Mouse (Mus musculus): ENCODE data around the gene Pcmt1. TPM values are rescaled to one million over a fixed set of nuclear protein-coding genes. Genes with fewer than 3 reads are reported as not detected.

Gene Pcmt1
- total RNA-seq, 2 experiments from 2014 or later = 92.9 to 105 TPM

DNA sequence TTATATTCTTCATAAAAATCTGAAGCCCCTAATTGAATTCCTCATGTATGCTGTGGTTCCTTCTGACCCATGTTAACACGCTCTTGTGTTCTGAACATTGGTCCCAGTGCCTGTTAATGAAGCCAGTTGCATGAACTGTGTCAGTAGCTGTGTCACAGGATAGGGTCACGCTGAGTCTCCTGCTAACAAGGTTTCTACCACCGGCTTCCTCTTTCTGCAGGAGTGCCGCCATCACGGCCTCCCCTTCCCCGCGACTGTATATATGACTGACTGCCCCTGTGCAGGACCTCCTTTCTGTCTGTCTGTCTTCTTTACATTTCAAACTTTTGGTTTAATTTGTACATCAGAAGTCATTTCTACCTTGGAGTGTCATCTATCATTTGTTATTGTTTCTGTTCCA is 82.8 kb downstream of the Pcmt1 start:
- DNase-seq (ENCODE audit: low spot score) = no peak
- intact Hi-C loops (cut with DNase I) = no loop called here

DNA sequence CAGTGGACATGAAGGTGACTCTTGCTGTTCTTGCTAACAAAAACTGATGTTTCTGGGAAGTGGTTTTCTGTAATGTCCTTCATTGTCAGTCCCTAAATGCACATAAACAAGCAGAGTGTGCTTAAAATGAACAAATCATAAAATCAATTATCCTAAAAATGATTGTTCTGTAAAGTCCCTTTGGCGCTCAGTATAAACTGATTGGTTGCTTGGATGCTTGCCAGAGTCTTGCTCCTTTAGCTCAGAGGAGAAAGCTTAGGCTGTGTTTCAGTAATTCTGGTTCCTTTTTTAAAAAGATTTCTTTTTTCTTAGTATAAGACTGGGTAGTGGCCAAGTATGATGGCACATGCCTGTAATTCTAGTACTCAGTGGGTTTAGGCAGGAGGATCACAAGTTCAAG is 84.7 kb downstream of the Pcmt1 start:
- intact Hi-C loops (cut with DNase I) = no loop called here
- no peak for DNase-seq (ENCODE audit: low spot score)

DNA sequence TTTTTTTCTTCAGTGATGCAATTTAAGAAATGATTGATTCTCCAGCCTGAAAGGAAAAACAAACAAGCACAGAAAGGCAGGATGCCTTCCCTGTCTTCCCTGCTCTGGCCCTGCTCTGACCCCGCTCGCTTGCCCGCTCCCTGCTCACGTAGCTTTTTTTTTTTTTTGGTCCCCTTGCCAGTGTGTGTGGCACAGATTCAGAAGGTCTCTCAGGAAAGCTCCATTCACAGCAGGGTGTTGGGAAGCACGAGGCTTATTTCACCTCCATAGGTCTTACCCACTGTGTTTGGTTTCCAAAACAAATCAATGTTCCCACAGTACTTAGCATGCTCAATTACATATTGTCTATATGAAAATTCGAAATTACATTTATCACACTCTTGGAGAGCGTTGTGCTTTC is 86.1 kb downstream of the Pcmt1 start:
- no peak for DNase-seq (ENCODE audit: low spot score)
- intact Hi-C loops (cut with DNase I) = no loop called here

DNA sequence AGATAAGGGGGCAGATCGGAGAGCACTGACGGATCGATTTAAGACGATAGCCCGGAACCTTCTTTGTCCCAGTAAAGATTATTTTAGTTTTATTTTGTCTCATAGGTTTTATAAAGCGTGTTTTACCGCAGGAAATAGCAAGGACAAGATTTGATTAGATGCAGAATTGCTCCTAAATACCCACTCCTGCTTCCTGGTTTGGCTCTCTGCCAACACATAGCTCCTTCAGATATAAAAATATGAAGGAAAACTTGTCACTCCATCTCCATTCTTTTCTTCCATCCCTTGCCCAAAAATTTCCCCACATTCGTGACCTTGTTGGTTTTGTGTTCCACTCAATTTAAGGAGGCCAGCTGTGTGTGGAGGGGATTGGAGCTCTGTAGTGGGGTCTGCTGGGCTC is 90.1 kb downstream of the Pcmt1 start:
- no peak for DNase-seq (ENCODE audit: low spot score)
- intact Hi-C loops (cut with DNase I) = no loop called here

DNA sequence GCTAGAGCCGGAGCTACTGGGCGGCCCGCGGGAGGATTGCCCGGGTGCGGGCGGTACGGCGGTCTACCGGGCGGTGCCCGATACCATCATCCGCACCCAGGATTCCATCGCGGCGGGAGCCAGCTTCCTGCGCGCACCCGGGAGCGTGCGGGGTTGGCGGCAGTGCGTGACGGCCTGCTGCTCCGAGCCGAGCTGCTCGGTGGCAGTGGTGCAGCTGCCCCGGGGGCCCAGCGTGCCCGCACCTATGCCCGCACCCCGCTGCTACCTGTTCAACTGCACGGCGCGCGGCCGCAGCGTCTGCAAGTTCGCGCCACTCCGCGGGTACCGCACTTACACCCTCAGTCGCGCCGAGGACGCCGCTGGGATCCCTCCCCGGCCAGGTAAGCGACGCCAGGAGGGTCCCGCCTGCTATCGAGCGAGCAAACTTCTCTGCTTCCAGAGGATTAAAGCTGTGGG is 90.7 kb downstream of the Pcmt1 start:
- DNase-seq (ENCODE audit: low spot score) = no peak
- intact Hi-C loops (cut with DNase I) = no loop called here

DNA sequence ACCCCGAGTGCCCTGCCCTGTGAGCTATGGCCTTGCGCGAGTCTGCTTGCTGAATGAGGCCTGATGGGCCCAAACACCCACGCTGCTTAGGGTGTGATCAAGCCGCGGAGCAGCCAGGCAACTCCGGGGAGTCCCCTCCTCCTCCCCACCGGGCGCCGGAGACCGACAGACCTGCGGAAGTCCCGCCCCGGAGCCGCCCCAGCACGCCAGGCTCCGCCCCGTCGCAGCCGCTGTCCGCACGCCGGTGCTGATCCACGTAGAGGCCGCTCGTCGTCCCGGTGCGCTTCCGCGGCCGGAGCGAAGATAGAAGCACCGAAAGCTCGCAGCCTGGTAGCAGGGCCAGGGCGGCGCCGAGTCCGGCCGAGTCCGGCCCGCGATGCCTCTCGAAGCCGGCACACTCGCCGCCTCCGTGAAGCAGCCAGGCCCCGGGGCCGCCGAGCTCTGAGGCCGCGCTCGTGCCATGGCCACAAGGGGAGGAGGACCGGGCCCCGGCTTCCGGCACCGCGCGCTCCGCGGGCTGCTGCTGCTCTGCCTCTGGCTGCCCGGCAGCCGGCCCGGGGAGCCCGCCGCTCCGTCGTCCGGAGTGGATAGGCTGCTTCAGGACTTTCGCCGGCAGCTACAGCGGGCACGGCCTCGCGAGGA is 91.2 kb downstream of the Pcmt1 start, which contains the start of gene Lrp11:
Gene Lrp11, plus strand, starts transcription at position 209 of the 642 bp plus-strand sequence.
- intact Hi-C loops (cut with DNase I) = no loop called here
- DNase-seq (ENCODE audit: low spot score) = peak; percentile 74

DNA sequence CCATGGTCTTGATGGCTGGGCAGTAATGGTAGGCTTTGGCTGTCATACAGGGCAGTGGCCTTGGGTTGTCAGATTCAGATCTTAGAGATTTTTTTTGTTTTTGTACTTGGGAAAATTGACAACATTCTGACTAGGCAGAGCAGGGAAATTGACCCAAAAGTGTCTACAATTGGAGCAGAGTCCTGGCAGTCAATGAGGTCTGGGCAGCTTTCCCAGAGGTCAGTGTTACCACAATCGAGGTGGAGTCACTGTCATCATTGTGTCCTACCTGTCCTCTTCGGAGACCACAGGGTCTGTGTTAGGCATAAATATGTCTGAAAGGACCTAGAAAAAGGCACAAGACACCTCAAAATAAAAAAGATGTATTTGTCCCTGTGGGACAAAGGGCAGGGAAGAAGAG is 94.2 kb downstream of the Pcmt1 start:
- intact Hi-C loops (cut with DNase I) = no loop called here
- DNase-seq (ENCODE audit: low spot score) = no peak

DNA sequence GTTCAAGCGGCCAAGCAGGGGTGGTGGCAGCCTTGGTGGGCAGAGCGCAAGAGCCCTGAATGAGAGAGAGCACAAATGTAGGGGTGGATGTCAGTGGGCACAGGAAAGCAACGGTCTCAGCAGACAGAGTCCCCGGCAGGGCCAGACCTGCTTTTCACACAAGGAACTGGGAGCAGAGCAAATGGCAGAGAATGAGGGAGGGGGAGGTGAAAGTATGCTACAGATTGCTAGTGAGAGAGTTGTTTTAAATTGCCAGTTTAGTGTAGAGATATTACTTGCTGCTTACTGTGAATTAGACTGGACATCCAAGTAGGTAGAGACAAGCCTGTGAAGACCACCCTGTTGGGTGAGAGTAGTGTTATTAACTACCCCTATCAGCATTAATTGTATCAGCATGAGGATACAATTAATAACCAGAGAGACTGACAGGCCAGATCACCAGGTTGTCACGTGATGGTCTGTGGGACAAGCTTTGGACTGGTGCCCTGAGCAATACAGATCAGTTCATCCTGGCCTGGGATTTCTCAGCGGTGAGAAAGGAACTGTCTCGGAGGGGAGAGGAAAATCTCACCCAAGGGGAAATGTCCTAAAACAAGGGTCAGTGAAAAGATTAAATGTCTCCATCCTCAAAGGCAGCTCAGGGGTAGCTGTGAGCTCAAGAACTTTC is 97.9 kb downstream of the Pcmt1 start:
- intact Hi-C loops (cut with DNase I) = no loop called here
- no peak for DNase-seq (ENCODE audit: low spot score)

DNA sequence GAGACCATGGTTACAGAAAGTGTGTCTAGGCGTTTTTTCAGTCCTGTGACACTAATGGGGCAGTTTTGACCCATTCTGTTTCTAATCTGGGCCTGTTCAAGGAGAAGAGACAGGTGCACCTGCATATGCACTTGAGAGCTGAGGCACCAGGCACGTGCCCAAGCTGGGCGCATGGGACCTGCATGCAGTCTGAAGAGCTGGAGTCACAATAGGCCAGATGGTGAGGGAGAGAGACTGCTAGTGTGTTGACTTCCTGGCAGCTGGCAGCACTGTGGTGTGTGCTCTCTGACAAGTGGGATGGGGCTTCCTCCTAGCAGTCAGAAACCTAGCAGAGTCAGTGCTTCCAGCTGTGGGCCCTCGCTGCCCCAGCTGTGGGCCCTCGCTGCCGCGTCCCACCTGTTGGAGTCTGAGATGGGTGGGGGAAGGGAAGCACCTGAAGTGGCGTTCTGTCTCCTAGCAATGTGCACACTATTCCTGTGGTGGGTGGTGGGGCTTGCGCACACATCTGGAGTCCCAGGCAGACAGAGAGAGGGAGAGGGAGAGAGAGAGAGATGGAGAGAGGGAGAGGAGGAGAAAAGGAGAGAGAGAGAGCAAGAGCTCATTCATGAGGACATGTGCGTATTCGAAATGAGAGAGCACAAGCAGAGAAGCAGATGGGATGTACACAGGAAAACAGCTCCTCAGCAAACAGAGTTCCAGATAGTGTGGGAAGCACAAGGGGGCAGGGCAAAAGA is 98.6 kb downstream of the Pcmt1 start:
- no peak for DNase-seq (ENCODE audit: low spot score)
- intact Hi-C loops (cut with DNase I) = no loop called here

DNA sequence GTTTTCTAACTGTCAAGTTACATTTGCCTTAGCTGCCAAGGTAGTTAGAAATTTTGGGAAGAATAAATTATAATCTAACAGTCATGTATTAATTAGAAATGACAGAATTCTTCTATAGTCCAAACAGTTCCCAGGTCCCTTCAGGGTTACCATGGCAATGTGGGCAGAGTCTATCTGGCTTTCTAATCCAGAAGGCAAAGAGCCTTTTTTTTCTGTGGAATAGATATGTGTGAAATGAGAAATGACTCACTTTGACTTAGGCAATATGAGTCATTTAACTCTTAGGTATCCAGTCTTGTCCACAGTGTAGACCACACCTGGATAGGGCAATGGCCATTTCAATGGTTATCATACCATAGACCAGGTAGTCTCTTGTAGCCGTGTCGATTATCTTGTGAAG is 99.5 kb downstream of the Pcmt1 start:
- DNase-seq (ENCODE audit: low spot score) = no peak
- intact Hi-C loops (cut with DNase I) = no loop called here

Other genes starting within 250 kb of the Pcmt1 start
- 1 to 10 TPM; 1.7 to 2.8 TPM for gene Ulbp1, start 207.5 kb downstream of the Pcmt1 start, total RNA-seq (2021)
- 1 to 10 TPM; 2.5 to 2.6 TPM for gene Lrp11, start 91.3 kb downstream of the Pcmt1 start, total RNA-seq (2021)
- gene Nup43, start 13.6 kb downstream of the Pcmt1 start, total RNA-seq (2021) = 1 to 10 TPM; 4.5 to 6.2 TPM
- gene Lats1, start 78 bp upstream of the Pcmt1 start, total RNA-seq (2021) = 10 to 100 TPM; 11.5 to 13.9 TPM
- gene Katna1, start 44.9 kb upstream of the Pcmt1 start, total RNA-seq (2021) = 10 to 100 TPM; 12.6 to 14.3 TPM
- gene Ginm1, start 111.7 kb upstream of the Pcmt1 start, total RNA-seq (2021) = 100 to 1,000 TPM; 111 to 113 TPM
- gene Ppil4, start 111.8 kb upstream of the Pcmt1 start, total RNA-seq (2021) = 10 to 100 TPM; 14.7 to 15.2 TPM
- under 1 TPM; 0.18 to 0.25 TPM for gene Zc3h12d, start 151.3 kb upstream of the Pcmt1 start, total RNA-seq (2021)

All from heart, postnatal 25 days (tissue).